Mouse (Mus musculus) MEL (cell line): Measurements from ENCODE around the gene Fbxo41. TPM values are rescaled to one million over a fixed set of nuclear protein-coding genes. Genes with fewer than 3 reads are reported as not detected.

Source experiments
- DNase-seq: peaks from one replicate; pipeline ENCODE4 v3.0.0; 2011; ENCODE audit warnings: low read depth, low spot score
- H3K27ac ChIP-seq: 2 replicates; pipeline ENCODE4 v1.5.1; 2012; ENCODE audit warnings: low read depth, mild to moderate bottlenecking, control low read depth, low read length, moderate library complexity; ENCODE audit not compliant: control insufficient read depth
- H3K27me3 ChIP-seq, 2 experiments: fragments of 150-350 bp in 1 of 2; sonication (generic) in 1 of 2; 2 replicates each; pipeline ENCODE4 v1.6.1; 2012; ENCODE audit warnings: low read length in 2 of 2, mild to moderate bottlenecking in 2 of 2, improper control_type of control experiment in 1 of 2, moderate library complexity in 1 of 2; ENCODE audit not compliant: insufficient read depth in 2 of 2, control insufficient read depth in 1 of 2
- H3K36me3 ChIP-seq, 2 experiments: 2 replicates each; pipeline ENCODE4 v1.6.1; 2012 to 2014; ENCODE audit warnings: low read length in 2 of 2, improper control_type of control experiment in 1 of 2, inconsistent platforms in 1 of 2, mild to moderate bottlenecking in 1 of 2; ENCODE audit not compliant: insufficient read depth in 2 of 2, control insufficient read depth in 1 of 2
- H3K4me1 ChIP-seq, 2 experiments: fragments of 150-350 bp in 1 of 2; sonication (generic) in 1 of 2; 2 replicates each; pipeline ENCODE4 v1.6.1; 2012; ENCODE audit warnings: low read length in 2 of 2, improper control_type of control experiment in 1 of 2, mild to moderate bottlenecking in 1 of 2; ENCODE audit not compliant: insufficient read depth in 2 of 2, control insufficient read depth in 1 of 2
- H3K4me3 ChIP-seq, 2 experiments: fragments of 150-350 bp in 1 of 2; sonication (generic) in 1 of 2; 2 replicates each; pipeline ENCODE4 v1.5.1; 2012; ENCODE audit warnings: low read depth in 2 of 2, low read length in 2 of 2, mild to moderate bottlenecking in 2 of 2, moderate library complexity in 2 of 2, control low read depth in 1 of 2, improper control_type of control experiment in 1 of 2; ENCODE audit not compliant: control insufficient read depth in 1 of 2, insufficient read depth in 1 of 2
- H3K79me2 ChIP-seq: 2 replicates; pipeline ENCODE4 v1.6.1; 2012; ENCODE audit warnings: mild to moderate bottlenecking, low read length, moderate library complexity; ENCODE audit not compliant: control insufficient read depth, poor library complexity, insufficient read depth
- H3K9ac ChIP-seq: 2 replicates; pipeline ENCODE4 v1.6.1; 2012; ENCODE audit warnings: low read depth, mild to moderate bottlenecking, control low read depth, low read length, moderate library complexity; ENCODE audit not compliant: control insufficient read depth, poor library complexity, severe bottlenecking
- H3K9me3 ChIP-seq: fragments of 150-350 bp; sonication (generic); replicated peaks from 2 replicates; pipeline ENCODE4 v1.6.1; 2012; ENCODE audit warnings: mild to moderate bottlenecking, low read length, improper control_type of control experiment, moderate library complexity; ENCODE audit not compliant: insufficient read depth
- CHD1 ChIP-seq: IDR thresholded peaks from 2 replicates; pipeline ENCODE4 v1.6.1; 2012; ENCODE audit warnings: low read depth, mild to moderate bottlenecking, inconsistent platforms, low read length, improper control_type of control experiment
- CHD2 ChIP-seq: IDR thresholded peaks from 2 replicates; pipeline ENCODE4 v1.6.1; 2011; ENCODE audit warnings: low read length, improper control_type of control experiment
- ELF1 ChIP-seq: IDR thresholded peaks from 2 replicates; pipeline ENCODE4 v1.6.1; 2014; ENCODE audit warnings: low read depth, mild to moderate bottlenecking, inconsistent platforms, low read length, improper control_type of control experiment, moderate library complexity
- EP300 ChIP-seq, 2 experiments: IDR thresholded peaks; 2 replicates each; pipeline ENCODE4 v1.6.1; 2011; ENCODE audit warnings: improper control_type of control experiment in 2 of 2, low read length in 2 of 2, low read depth in 1 of 2, mild to moderate bottlenecking in 1 of 2
- ETS1 ChIP-seq: IDR thresholded peaks from 2 replicates; pipeline ENCODE4 v1.6.1; 2012; ENCODE audit warnings: low read depth, mild to moderate bottlenecking, inconsistent platforms, low read length, improper control_type of control experiment, moderate library complexity
- GATA1 ChIP-seq: IDR thresholded peaks from 2 replicates; pipeline ENCODE4 v1.6.1; 2011; ENCODE audit warnings: low read depth, low read length, improper control_type of control experiment
- JUND ChIP-seq: IDR thresholded peaks from 2 replicates; pipeline ENCODE4 v1.6.1; 2011; ENCODE audit warnings: low read depth, mild to moderate bottlenecking, improper control_type of control experiment, low read length
- KAT2A ChIP-seq: conservative IDR thresholded peaks from 2 replicates; pipeline ENCODE4 v1.6.1; 2012; ENCODE audit warnings: low read depth, low read length, improper control_type of control experiment, inconsistent platforms
- MAFK ChIP-seq: IDR thresholded peaks from 2 replicates; pipeline ENCODE4 v1.6.1; 2011; ENCODE audit warnings: low read depth, mild to moderate bottlenecking, low read length, improper control_type of control experiment, borderline replicate concordance
- MAX ChIP-seq: IDR thresholded peaks from 2 replicates; pipeline ENCODE4 v1.6.1; 2011; ENCODE audit warnings: low read length, improper control_type of control experiment
- MEF2A ChIP-seq: IDR thresholded peaks from 2 replicates; pipeline ENCODE4 v1.6.1; 2014; ENCODE audit warnings: low read depth, mild to moderate bottlenecking, inconsistent platforms, low read length, improper control_type of control experiment; ENCODE audit not compliant: poor library complexity, insufficient replicate concordance, severe bottlenecking; ENCODE audit errors: extremely low read depth
- MXI1 ChIP-seq: IDR thresholded peaks from 2 replicates; pipeline ENCODE4 v1.6.1; 2011; ENCODE audit warnings: mild to moderate bottlenecking, low read depth, low read length, improper control_type of control experiment
- MYB ChIP-seq: IDR thresholded peaks from 2 replicates; pipeline ENCODE4 v1.6.1; 2011; ENCODE audit warnings: mild to moderate bottlenecking, low read depth, low read length, improper control_type of control experiment
- MYC ChIP-seq: IDR thresholded peaks from 2 replicates; pipeline ENCODE4 v1.6.1; 2011; ENCODE audit warnings: low read depth, mild to moderate bottlenecking, low read length, improper control_type of control experiment, moderate library complexity
- NRF1 ChIP-seq: IDR thresholded peaks from 2 replicates; pipeline ENCODE4 v1.6.1; 2014; ENCODE audit warnings: low read depth, mild to moderate bottlenecking, inconsistent platforms, low read length, improper control_type of control experiment, moderate library complexity; ENCODE audit not compliant: poor library complexity, insufficient read depth, severe bottlenecking
- POLR2AphosphoS2 ChIP-seq: IDR thresholded peaks from 2 replicates; pipeline ENCODE4 v1.6.1; 2011; ENCODE audit warnings: low read length, improper control_type of control experiment
- RAD21 ChIP-seq: IDR thresholded peaks from 2 replicates; pipeline ENCODE4 v1.6.1; 2011; ENCODE audit warnings: mild to moderate bottlenecking, low read depth, low read length, improper control_type of control experiment
- RCOR1 ChIP-seq: IDR thresholded peaks from 2 replicates; pipeline ENCODE4 v1.6.1; 2012; ENCODE audit warnings: low read depth, mild to moderate bottlenecking, inconsistent platforms, low read length, improper control_type of control experiment
- SIN3A ChIP-seq: IDR thresholded peaks from 2 replicates; pipeline ENCODE4 v1.6.1; 2012; ENCODE audit warnings: low read length, improper control_type of control experiment, inconsistent platforms
- TCF12 ChIP-seq: IDR thresholded peaks from 2 replicates; pipeline ENCODE4 v1.6.1; 2014; ENCODE audit warnings: low read depth, mild to moderate bottlenecking, inconsistent platforms, low read length, improper control_type of control experiment, moderate library complexity
- ZC3H11A ChIP-seq: IDR thresholded peaks from 2 replicates; pipeline ENCODE4 v1.6.1; 2012; ENCODE audit warnings: low read depth, mild to moderate bottlenecking, inconsistent platforms, low read length, improper control_type of control experiment
- ZNF384 ChIP-seq: IDR thresholded peaks from 2 replicates; pipeline ENCODE4 v1.6.1; 2012; ENCODE audit warnings: low read depth, mild to moderate bottlenecking, inconsistent platforms, low read length, improper control_type of control experiment
- polyA plus RNA-seq, 2 experiments: library from polyadenylated mRNA; stranded (reverse) in 1 of 2; unstranded in 1 of 2; fragments of >175 nt in 1 of 2; fragments of >200 nt in 1 of 2; gene quantifications; 2 replicates each; pipeline versions ENCODE4 v1.2.1 to v1.2.4; 2012; ENCODE audit warnings: low replicate concordance in 2 of 2, low read depth in 1 of 2; ENCODE audit not compliant: insufficient read length in 2 of 2, insufficient read depth in 1 of 2, missing spikeins in 1 of 2
- total RNA-seq: library from RNA; depleted of rRNA; stranded (reverse); fragments of 300-350 nt; gene quantifications from 2 replicates; pipeline ENCODE4 v1.2.3, GENCODE M21; 2012; rRNA removed

The Fbxo41 gene
- total RNA-seq: 0.04 TPM in 1 of 2 replicates, not detected in the other
- polyA plus RNA-seq: under 1 TPM in 1 of 2 experiments, not detected in 1; 0.01 TPM

- no peaks in the 10 kb centered on the region for H3K27me3 ChIP-seq
- no peak within 1 kb of the TSS for H3K27ac ChIP-seq
- TF ChIP-seq POLR2AphosphoS2: no peak
- no peak for TF ChIP-seq MXI1
- no peak for TF ChIP-seq MAX
- no peak for TF ChIP-seq RCOR1
- TF ChIP-seq JUND: no peak
- TF ChIP-seq NRF1: no peak
- TF ChIP-seq MYB: no peak
- TF ChIP-seq TCF12: no peak
- no peaks in the 10 kb centered on the region for H3K4me1 ChIP-seq
- H3K4me3 ChIP-seq: no peak within 1 kb of the TSS
- H3K36me3 ChIP-seq: no peaks in the 10 kb centered on the region
- no peak for DNase-seq
- H3K9me3 ChIP-seq: no peaks in the 10 kb centered on the region
- no peaks in the 10 kb centered on the region for H3K79me2 ChIP-seq
- no peak within 1 kb of the TSS for H3K9ac ChIP-seq
Observed at GRCm38 (mm10) chr6:85502911-85503250, at the start of gene Fbxo41. Fbxo41 (minus strand) TSS chr6:85502994.

GRCm38 (mm10) chr6:85547642-85548041 lies 44.8 kb upstream of the Fbxo41 start:
- Histone ChIP-seq H3K36me3 (peaks cover 0 to 13% of the 10 kb centered on the region in 2 experiments; a peak in 2 of 4 replicates), H3K4me3 (peak overlapping the region in 1 of 2 experiments; percentile 48; a peak in 2 of 4 replicates), H3K27me3 (0 out of 4 replicates have a peak, but pooled peaks cover 0 to under 1% of the 10 kb centered on the region in 2 experiments), H3K27ac (peak overlapping the region; percentile 65), H3K9me3 (no peaks in the 10 kb centered on the region), H3K79me2 (no peaks in the 10 kb centered on the region), H3K4me1 (peaks cover 6 to 8% of the 10 kb centered on the region in 2 experiments), H3K9ac (peak overlapping the region; percentile 2; the same call in 1 of the 2 replicates)
- peak; percentile 77 for DNase-seq
- TF ChIP-seq MXI1 (no peak; the same call in 1 of the 2 replicates), RCOR1 (0 out of 2 replicates have a peak, but pooled peaks have one; percentile 59), ZNF384 (peak; percentile 87), MEF2A (peak; percentile 91), MYB (peak; percentile 79), TCF12 (peak; percentile 48), EP300 (IDR thresholded peaks at IDR 0.05; ENCODE audit: low read depth in 1 of 2, low read length in 2 of 2) (peak; percentile 67 to 76; a peak in 3 of 4 replicates), GATA1 (peak; percentile 44), CHD2 (no peak), RAD21 (no peak), MYC (peak; percentile 45; the same call in 1 of the 2 replicates), KAT2A (no peak), ETS1 (peak; percentile 70; the same call in 1 of the 2 replicates), MAFK (no peak), ZC3H11A (no peak), CHD1 (no peak), SIN3A (peak; percentile 69), ELF1 (no peak)
